9 mouse cellular contexts compared by ENCODE assay signal in the genomic region with DNA sequence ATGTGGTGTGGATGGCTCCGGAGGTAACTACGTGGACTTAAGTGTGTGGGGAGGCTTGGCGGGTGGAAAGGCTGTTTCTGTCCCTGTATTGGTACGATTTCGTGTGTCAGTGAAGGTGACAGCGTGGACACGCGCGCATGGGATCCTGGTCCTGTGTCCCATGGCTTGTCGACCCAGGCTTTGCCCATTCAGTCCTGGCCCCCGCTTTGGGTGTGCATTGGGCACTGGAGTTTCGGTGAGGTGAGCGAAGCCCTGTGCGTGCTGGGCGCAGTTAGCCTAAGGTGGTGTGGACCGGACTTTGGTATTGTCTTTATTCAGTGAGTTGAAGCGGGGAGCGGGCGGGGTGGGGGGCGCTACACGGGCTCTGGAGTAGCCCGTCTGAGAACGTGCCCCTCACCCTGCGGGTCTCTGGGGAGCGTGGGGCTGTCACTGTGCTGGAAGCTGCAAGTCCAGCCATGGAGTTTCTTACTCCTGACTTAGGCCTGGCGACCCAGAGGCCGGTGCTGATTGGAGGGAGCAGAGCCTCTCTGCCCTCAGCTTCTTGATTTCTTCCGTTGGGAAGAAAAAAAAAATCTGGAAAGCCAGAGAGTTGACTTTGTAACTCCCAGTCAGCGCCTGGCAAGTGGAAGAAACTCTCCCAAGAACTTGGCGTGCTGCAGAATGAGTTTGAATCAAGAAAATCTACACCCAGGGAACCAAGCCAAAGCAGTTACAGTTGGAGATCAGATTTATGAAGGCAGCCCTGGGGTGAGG. TPM values are rescaled to one million over a fixed set of nuclear protein-coding genes. Genes with fewer than 3 reads are reported as not detected.
A peak's percentile ranks its signal among the peaks of the same experiment; 100 is the strongest.
DNase-seq lines count a peak whose midpoint lies in the region; ATAC-seq lines count a peak whose summit lies in the region.
"Had no signal": no experiment of that assay in that cellular context is flagged by ENCODE, and none has a peak within 500 bp of the region (broad histone marks: within the 10 kb centered on the region; RNA-seq: fewer than 3 reads in every experiment).

No protein-coding gene starts in this region.

- peaks cover 9% of the 10 kb centered on the region for H3K4me1 ChIP-seq in erythroblast, embryonic 14.5 days (ENCODE audit: control insufficient read depth)
- peaks cover 24% of the 10 kb centered on the region for H3K4me1 ChIP-seq in embryonic facial prominence, embryonic 13.5 days
- H3K4me1 ChIP-seq in heart, embryonic 16.5 days (ENCODE audit: control insufficient read depth, insufficient read depth, low read length), result peaks cover 43% of the 10 kb centered on the region
- peaks cover 22% of the 10 kb centered on the region for H3K4me1 ChIP-seq in midbrain, embryonic 11.5 days (ENCODE audit: control insufficient read depth, insufficient read depth, low read length)

- peak overlapping the region; percentile 97 for H3K4me2 ChIP-seq in embryonic facial prominence, embryonic 13.5 days
- peak overlapping the region; percentile 95 for H3K4me2 ChIP-seq in heart, embryonic 16.5 days (ENCODE audit: low read depth, low read length)
- H3K4me2 ChIP-seq in midbrain, embryonic 11.5 days, result peak overlapping the region; percentile 82

- H3K9ac ChIP-seq in embryonic facial prominence, embryonic 13.5 days, result peak overlapping the region; percentile 94
- peak overlapping the region; percentile 99 for H3K9ac ChIP-seq in heart, embryonic 16.5 days (ENCODE audit: low read length)
- peak overlapping the region; percentile 92 for H3K9ac ChIP-seq in midbrain, embryonic 11.5 days (ENCODE audit: low read length)

- H3K27ac ChIP-seq in embryonic facial prominence, embryonic 13.5 days, result peak overlapping the region; percentile 75
- H3K27ac ChIP-seq in heart, embryonic 16.5 days (ENCODE audit: low read length), result peak overlapping the region; percentile 90
- H3K27ac ChIP-seq in midbrain, embryonic 11.5 days (ENCODE audit: low read depth, low read length), result no peak overlapping the region

- peak overlapping the region; percentile 49 for H3K4me3 ChIP-seq in erythroblast, embryonic 14.5 days (replicated peaks)
- H3K4me3 ChIP-seq in embryonic facial prominence, embryonic 13.5 days, result peak overlapping the region; percentile 94
- H3K4me3 ChIP-seq in heart, embryonic 16.5 days (ENCODE audit: low read length), result peak overlapping the region; percentile 94
- H3K4me3 ChIP-seq in midbrain, embryonic 11.5 days (ENCODE audit: low read depth, low read length), result peak overlapping the region; percentile 80

- ATAC-seq in erythroblast, adult 5-6 weeks (replicated peaks; ENCODE audit: low FRiP score, poor library complexity, severe bottlenecking), result no peak
- no peak for ATAC-seq in embryonic facial prominence, embryonic 13.5 days (ENCODE audit: insufficient number of reproducible peaks, insufficient read depth, low FRiP score, low TSS enrichment, low read depth)
- no peak for ATAC-seq in heart, embryonic 16.5 days (replicated peaks; ENCODE audit: extremely low read depth, insufficient read depth, low FRiP score)
- ATAC-seq in midbrain, embryonic 11.5 days (ENCODE audit: low FRiP score), result peak; percentile 1; the same call in 1 of the 2 replicates
- ATAC-seq in erythroid progenitor cell, adult 5-6 weeks (replicated peaks; ENCODE audit: low FRiP score, poor library complexity, severe bottlenecking), result no peak

- 5% methylated on average over 30 of the region's 30 CpGs for WGBS in embryonic facial prominence, embryonic 13.5 days
- WGBS in heart, embryonic 16.5 days, result 10% methylated on average over 30 of the region's 30 CpGs
- 10% methylated on average over 30 of the region's 30 CpGs for WGBS in midbrain, embryonic 11.5 days

- H3K36me3 ChIP-seq in erythroblast, embryonic 14.5 days (ENCODE audit: control insufficient read depth), result no peaks in the 10 kb centered on the region
- H3K36me3 ChIP-seq in embryonic facial prominence, embryonic 13.5 days, result 0 out of 2 replicates have a peak, but pooled peaks cover 5% of the 10 kb centered on the region
- no peaks in the 10 kb centered on the region; the same call in 1 of the 2 replicates for H3K36me3 ChIP-seq in heart, embryonic 16.5 days (ENCODE audit: control insufficient read depth, insufficient read depth)
- H3K36me3 ChIP-seq in midbrain, embryonic 11.5 days (ENCODE audit: control insufficient read depth, insufficient read depth, low read length), result no peaks in the 10 kb centered on the region
- H3K36me3 ChIP-seq: G1E had no signal

- H3K9me3 ChIP-seq in erythroblast, embryonic 14.5 days (ENCODE audit: control insufficient read depth, low read length), result peaks cover 6% of the 10 kb centered on the region; the same call in 1 of the 2 replicates
- H3K9me3 ChIP-seq in embryonic facial prominence, embryonic 13.5 days, result no peaks in the 10 kb centered on the region
- H3K9me3 ChIP-seq in heart, embryonic 16.5 days (replicated peaks; ENCODE audit: control insufficient read depth, low read length), result no peaks in the 10 kb centered on the region
- no peaks in the 10 kb centered on the region for H3K9me3 ChIP-seq in midbrain, embryonic 11.5 days (ENCODE audit: control insufficient read depth, low read length)

- DNase-seq in kidney, postnatal 14 days, result peak; percentile 73
- DNase-seq in midbrain, embryonic 11.5 days (ENCODE audit: low spot score, missing footprints), result peak; percentile 93
- no peak for DNase-seq in thymus, postnatal 14 days

- H3K27me3 ChIP-seq in erythroblast, embryonic 14.5 days (ENCODE audit: control insufficient read depth), result peaks cover 32% of the 10 kb centered on the region
- peaks cover 9% of the 10 kb centered on the region for H3K27me3 ChIP-seq in embryonic facial prominence, embryonic 13.5 days
- 0 out of 2 replicates have a peak, but pooled peaks cover 2% of the 10 kb centered on the region for H3K27me3 ChIP-seq in heart, embryonic 16.5 days (ENCODE audit: control insufficient read depth, insufficient read depth, low read length)
- H3K27me3 ChIP-seq in midbrain, embryonic 11.5 days (ENCODE audit: control insufficient read depth, insufficient read depth, low read length), result peaks cover 4% of the 10 kb centered on the region; the same call in 1 of the 2 replicates

RNA-seq across cellular contexts. Expression of gene Afap1, which starts 1.4 kb away (rescaled TPM):
- 0.01 TPM in 2 replicates for polyA plus RNA-seq in erythroblast, embryonic 14.5 days (2012)
- total RNA-seq in erythroblast, adult 5-6 weeks (2015; ENCODE audit: low replicate concordance), result 2.1 and 3.1 TPM in 2 replicates
- 2.0 and 2.2 TPM in 2 replicates for total RNA-seq in erythroblast, adult 5-6 weeks (2017; ENCODE audit: low replicate concordance)
- polyA plus RNA-seq in embryonic facial prominence, embryonic 13.5 days (2015; fragmentation: Nextera tagmentation; extraction: Ambion mirVana), result 18.1 and 20.9 TPM in 2 replicates
- polyA plus RNA-seq in heart, embryonic 16.5 days (2015; fragmentation: Nextera tagmentation; extraction: Ambion mirVana), result 22.6 and 24.5 TPM in 2 replicates
- 36.1 and 37.5 TPM in 2 replicates for polyA plus RNA-seq in midbrain, embryonic 11.5 days (2014; fragmentation: Nextera tagmentation; extraction: Ambion mirVana)
- total RNA-seq in erythroid progenitor cell, adult 5-6 weeks (2015; ENCODE audit: low replicate concordance), result 1.3 and 2.9 TPM in 2 replicates
- 0.90 and 1.9 TPM in 2 replicates for total RNA-seq in erythroid progenitor cell, adult 5-6 weeks (2017; ENCODE audit: low replicate concordance)
- polyA plus RNA-seq: G1E had no signal

Comparison
In these comparisons a context has a peak if more than half of its experiments do, and no peak if none do; other contexts are left out.
1. RNA of gene Afap1, which starts 1.4 kb away (polyA plus RNA-seq): 36.1 to 37.5 TPM in midbrain, embryonic 11.5 days, 22.6 to 24.5 TPM in heart, embryonic 16.5 days and 18.1 to 20.9 TPM in embryonic facial prominence, embryonic 13.5 days; 0.01 TPM in erythroblast, embryonic 14.5 days; every median in the first group is over 10 times any median in the second.
2. Peak in every context shown above with its lines, with median percentiles within 50 percentile points of each other: H3K4me3 ChIP-seq, H3K4me2 ChIP-seq and H3K9ac ChIP-seq.